In the genomic region with DNA sequence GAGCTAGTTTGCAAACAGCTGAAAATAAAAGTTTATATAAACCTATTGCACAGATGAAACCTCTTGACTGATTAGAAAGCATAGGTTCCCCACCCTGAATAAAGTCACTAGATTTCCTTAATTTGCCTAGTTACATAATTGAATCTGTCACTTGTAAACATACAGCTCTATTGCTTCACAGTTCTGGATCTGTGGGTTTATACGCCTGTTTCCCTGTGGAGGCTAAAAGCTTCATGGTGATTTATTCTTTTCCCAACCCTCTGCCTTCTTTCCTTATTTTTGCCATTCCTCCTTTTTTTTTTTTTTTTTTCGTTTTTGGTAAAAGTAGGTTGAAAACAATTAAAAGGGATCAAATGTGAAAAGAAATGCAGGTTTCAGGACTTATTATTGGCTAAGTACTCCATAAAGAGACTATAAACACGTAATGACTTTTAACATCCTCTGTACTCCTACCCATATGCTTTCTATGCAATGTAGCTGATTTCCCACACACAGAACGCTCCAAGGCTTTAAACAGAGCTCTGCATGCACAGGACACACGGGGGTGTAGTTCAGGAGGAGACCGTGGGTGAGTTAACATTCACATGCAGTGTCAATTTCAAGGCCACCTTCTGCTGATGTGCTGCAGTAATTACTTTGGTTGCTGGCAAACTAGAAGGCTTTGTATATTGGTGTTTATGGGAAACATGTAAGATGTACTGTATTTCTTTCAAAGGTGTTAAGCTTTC, we compare ENCODE assay signal across 15 mouse cellular contexts.
"Had no signal": no experiment of that assay in that cellular context is flagged by ENCODE, and none has a peak within 500 bp of the region (broad histone marks: within the 10 kb centered on the region; RNA-seq: fewer than 3 reads in every experiment).

No protein-coding gene starts in this region.

- H3K9me3 ChIP-seq: limb, embryonic 15.5 days; liver, embryonic 13.5 days; lung, embryonic 15.5 days; megakaryocyte, embryonic 14.5 days; midbrain, embryonic 15.5 days; neural tube, embryonic 12.5 days; stomach, embryonic 15.5 days had no signal

- DNase-seq: kidney, adult 2 months; kidney, postnatal 36 days; liver, embryonic 13.5 days; liver, postnatal 0 days; lung, postnatal 14 days; thymus, postnatal 4 days had no signal

- H3K4me1 ChIP-seq: limb, embryonic 15.5 days; liver, embryonic 13.5 days; lung, embryonic 15.5 days; megakaryocyte, embryonic 14.5 days; midbrain, embryonic 15.5 days; neural tube, embryonic 12.5 days; stomach, embryonic 15.5 days had no signal

- H3K4me2 ChIP-seq: limb, embryonic 15.5 days; liver, embryonic 13.5 days; lung, embryonic 15.5 days; midbrain, embryonic 11.5 days; midbrain, embryonic 15.5 days; neural tube, embryonic 12.5 days; stomach, embryonic 15.5 days had no signal

- H3K4me3 ChIP-seq: limb, embryonic 15.5 days; liver, embryonic 13.5 days; lung, embryonic 15.5 days; megakaryocyte, embryonic 14.5 days; midbrain, embryonic 15.5 days; neural tube, embryonic 12.5 days; stomach, embryonic 15.5 days had no signal

- H3K27ac ChIP-seq: limb, embryonic 15.5 days; liver, embryonic 13.5 days; lung, embryonic 15.5 days; macrophage; midbrain, embryonic 15.5 days; neural tube, embryonic 12.5 days; stomach, embryonic 15.5 days had no signal

- H3K27me3 ChIP-seq: limb, embryonic 15.5 days; liver, embryonic 13.5 days; lung, embryonic 15.5 days; midbrain, embryonic 15.5 days; neural tube, embryonic 12.5 days; stomach, embryonic 15.5 days had no signal

- H3K36me3 ChIP-seq: limb, embryonic 15.5 days; liver, embryonic 13.5 days; lung, embryonic 15.5 days; midbrain, embryonic 15.5 days; neural tube, embryonic 12.5 days; stomach, embryonic 15.5 days had no signal

- ATAC-seq: intestine, embryonic 16.5 days; liver, postnatal 0 days; midbrain, embryonic 15.5 days had no signal

- H3K9ac ChIP-seq: limb, embryonic 15.5 days; liver, embryonic 13.5 days; liver, postnatal 0 days; lung, embryonic 15.5 days; midbrain, embryonic 15.5 days; neural tube, embryonic 12.5 days; stomach, embryonic 15.5 days had no signal
